Mouse (Mus musculus) midbrain, embryonic 14.5 days (tissue): ENCODE results near the gene Ap2a1. TPM values are rescaled to one million over a fixed set of nuclear protein-coding genes. Genes with fewer than 3 reads are reported as not detected.

Experiments used
- ATAC-seq: fragments of 200-750 bp; cut with Nextera tagmentation; 2 replicates; pipeline ENCODE4 v1.8.0; 2017; ENCODE audit warnings: moderate number of reproducible peaks, moderate library complexity; ENCODE audit not compliant: low FRiP score, low TSS enrichment
- DNase-seq: peaks from one replicate; pipeline ENCODE4 v3.0.0-alpha.2; 2015
- H3K27ac ChIP-seq: fragments of 300-500 bp; sonication (generic); replicated peaks from 2 replicates; pipeline ENCODE4 v1.5.1; 2014; ENCODE audit warnings: mild to moderate bottlenecking, low read depth, low read length, moderate library complexity
- H3K27me3 ChIP-seq: fragments of 300-500 bp; sonication (generic); 2 replicates; pipeline ENCODE4 v1.6.1; 2014; ENCODE audit warnings: low read length, control low read depth, mixed read lengths; ENCODE audit not compliant: control insufficient read depth, insufficient read depth
- H3K36me3 ChIP-seq: fragments of 300-500 bp; sonication (generic); 2 replicates; pipeline ENCODE4 v1.6.1; 2014; ENCODE audit warnings: low read length, control low read depth; ENCODE audit not compliant: control insufficient read depth, insufficient read depth
- H3K4me1 ChIP-seq: fragments of 300-500 bp; sonication (generic); 2 replicates; pipeline ENCODE4 v1.6.1; 2014; ENCODE audit warnings: mild to moderate bottlenecking, antibody characterized with exemption, low read length, control low read depth; ENCODE audit not compliant: control insufficient read depth, insufficient read depth
- H3K4me2 ChIP-seq: fragments of 300-500 bp; sonication (generic); 2 replicates; pipeline ENCODE4 v1.6.1; 2014; ENCODE audit warnings: mild to moderate bottlenecking, low read length, moderate library complexity
- H3K4me3 ChIP-seq: fragments of 300-500 bp; sonication (generic); replicated peaks from 2 replicates; pipeline ENCODE4 v1.5.1; 2014; ENCODE audit warnings: low read depth, low read length
- H3K9ac ChIP-seq: fragments of 300-500 bp; sonication (generic); replicated peaks from 2 replicates; pipeline ENCODE4 v1.6.1; 2014; ENCODE audit warnings: mild to moderate bottlenecking, low read length, moderate library complexity
- H3K9me3 ChIP-seq: fragments of 300-500 bp; sonication (generic); 2 replicates; pipeline ENCODE4 v1.6.1; 2016; ENCODE audit warnings: low read length, control low read depth, mixed read lengths; ENCODE audit not compliant: control insufficient read depth
- WGBS: fragments of 180-500 bp; shearing (Covaris S2); extraction: QIAGEN DNeasy Blood & Tissue Kit; methylation state at CpG from one replicate; pipeline ENCODE4 v1.1.7; 2014; 5-methylcytosine and 5-hydroxymethylcytosine counted together
- polyA plus RNA-seq: library from polyadenylated mRNA; unstranded; fragments of >200 nt; fragmentation: Nextera tagmentation; extraction: Ambion mirVana; gene quantifications from 2 replicates; pipeline ENCODE4 v1.2.1, GENCODE M21; 2014

The Ap2a1 gene
- polyA plus RNA-seq, 1 experiment from 2014 or later = 124 TPM

- no peak overlapping the region for H3K27ac ChIP-seq
- peaks cover 58% of the 10 kb centered on the region for H3K36me3 ChIP-seq
- H3K9ac ChIP-seq = no peak overlapping the region
- no peaks in the 10 kb centered on the region for H3K27me3 ChIP-seq
- no peak for ATAC-seq
- H3K9me3 ChIP-seq = no peaks in the 10 kb centered on the region
- WGBS = 91% methylated on average over 14 of the region's 14 CpGs
- DNase-seq = no peak
- no peak overlapping the region for H3K4me2 ChIP-seq
- no peak overlapping the region for H3K4me3 ChIP-seq
- peaks cover 24% of the 10 kb centered on the region for H3K4me1 ChIP-seq
These were observed 66.1 kb downstream of the Ap2a1 start for GRCm38 (mm10) chr7:44863210-44863609.

- H3K36me3 ChIP-seq = peaks cover 58% of the 10 kb centered on the region
- peaks cover 22% of the 10 kb centered on the region for H3K4me1 ChIP-seq
- DNase-seq (no peak), ATAC-seq (no peak)
- H3K9me3 ChIP-seq = no peaks in the 10 kb centered on the region
- no peak overlapping the region for H3K4me3 ChIP-seq
- no peak overlapping the region for H3K4me2 ChIP-seq
- H3K9ac ChIP-seq = no peak overlapping the region
- 85% methylated on average over 8 of the region's 8 CpGs for WGBS
- no peaks in the 10 kb centered on the region for H3K27me3 ChIP-seq
- no peak overlapping the region for H3K27ac ChIP-seq
These were observed 66.9 kb downstream of the Ap2a1 start for GRCm38 (mm10) chr7:44862434-44862833.

GRCm38 (mm10) chr7:44861429-44861816, 67.9 kb downstream of the Ap2a1 start:
- peaks cover 17% of the 10 kb centered on the region for H3K4me1 ChIP-seq
- no peak overlapping the region for H3K27ac ChIP-seq
- H3K27me3 ChIP-seq = no peaks in the 10 kb centered on the region
- H3K9ac ChIP-seq = no peak overlapping the region
- no peak for DNase-seq
- H3K4me2 ChIP-seq = no peak overlapping the region
- ATAC-seq = no peak
- peaks cover 52% of the 10 kb centered on the region for H3K36me3 ChIP-seq
- H3K4me3 ChIP-seq = no peak overlapping the region
- 77% methylated on average over 14 of the region's 14 CpGs for WGBS
- H3K9me3 ChIP-seq = no peaks in the 10 kb centered on the region

GRCm38 (mm10) chr7:44860576-44861428, 68.5 kb downstream of the Ap2a1 start:
- Histone ChIP-seq H3K4me3 (no peak overlapping the region), H3K9ac (no peak overlapping the region), H3K27me3 (no peaks in the 10 kb centered on the region), H3K36me3 (peaks cover 49% of the 10 kb centered on the region), H3K9me3 (no peaks in the 10 kb centered on the region), H3K4me1 (peaks cover 14% of the 10 kb centered on the region), H3K4me2 (peak overlapping the region; percentile 17; the same call in 1 of the 2 replicates), H3K27ac (0 out of 2 replicates have a peak overlapping the region, but pooled peaks have one; percentile 41)
- 59% methylated on average over 22 of the region's 22 CpGs for WGBS
- peak; percentile 84 for DNase-seq
- peak; percentile 25; the same call in 1 of the 2 replicates for ATAC-seq

- no peak for DNase-seq
- Histone ChIP-seq H3K36me3 (peaks cover 40% of the 10 kb centered on the region), H3K9me3 (no peaks in the 10 kb centered on the region), H3K4me1 (peaks cover 19% of the 10 kb centered on the region), H3K9ac (no peak overlapping the region), H3K4me3 (no peak overlapping the region), H3K27ac (no peak overlapping the region), H3K4me2 (no peak overlapping the region), H3K27me3 (no peaks in the 10 kb centered on the region)
- WGBS = 91% methylated on average over 11 of the region's 11 CpGs
- ATAC-seq = no peak
These were observed 69.4 kb downstream of the Ap2a1 start for GRCm38 (mm10) chr7:44859896-44860295.

GRCm38 (mm10) chr7:44857905-44858304, 71.4 kb downstream of the Ap2a1 start:
- Histone ChIP-seq H3K4me2 (peak overlapping the region; percentile 90), H3K9me3 (no peaks in the 10 kb centered on the region), H3K4me3 (peak overlapping the region; percentile 69), H3K4me1 (peaks cover 31% of the 10 kb centered on the region), H3K27me3 (no peaks in the 10 kb centered on the region), H3K27ac (peak overlapping the region; percentile 91), H3K9ac (peak overlapping the region; percentile 78), H3K36me3 (peaks cover 28% of the 10 kb centered on the region)
- 27% methylated on average over 8 of the region's 8 CpGs for WGBS
- ATAC-seq = no peak
- no peak for DNase-seq

GRCm38 (mm10) chr7:44857042-44857552, 72.2 kb downstream of the Ap2a1 start, which contains the start of gene Pnkp:
Pnkp (plus strand) TSS chr7:44857139.
- peak; percentile 41; the same call in 1 of the 2 replicates for ATAC-seq
- peak within 1 kb of the TSS; percentile 69 for H3K4me3 ChIP-seq
- peaks cover 31% of the 10 kb centered on the region for H3K4me1 ChIP-seq
- peak; percentile 94 for DNase-seq
- H3K27me3 ChIP-seq = no peaks in the 10 kb centered on the region
- peak within 1 kb of the TSS; percentile 90 for H3K4me2 ChIP-seq
- peak within 1 kb of the TSS; percentile 78 for H3K9ac ChIP-seq
- H3K9me3 ChIP-seq = no peaks in the 10 kb centered on the region
- peak within 1 kb of the TSS; percentile 91 for H3K27ac ChIP-seq
- H3K36me3 ChIP-seq = peaks cover 25% of the 10 kb centered on the region
- under 1% methylated on average over 32 of the region's 32 CpGs for WGBS

GRCm38 (mm10) chr7:44856265-44856916, 72.9 kb downstream of the Ap2a1 start:
- H3K36me3 ChIP-seq = peaks cover 22% of the 10 kb centered on the region
- no peaks in the 10 kb centered on the region for H3K9me3 ChIP-seq
- peak overlapping the region; percentile 90 for H3K4me2 ChIP-seq
- H3K9ac ChIP-seq = 0 out of 2 replicates have a peak overlapping the region, but pooled peaks have one; percentile 78
- peak overlapping the region; percentile 91 for H3K27ac ChIP-seq
- H3K27me3 ChIP-seq = no peaks in the 10 kb centered on the region
- peaks cover 31% of the 10 kb centered on the region for H3K4me1 ChIP-seq
- DNase-seq = no peak
- ATAC-seq = no peak
- peak overlapping the region; percentile 69 for H3K4me3 ChIP-seq
- WGBS = 69% methylated on average over 9 of the region's 9 CpGs
